Mouse (Mus musculus) liver, postnatal 0 days (tissue): ENCODE results near the gene Gm20390.

Experiments
- CTCF ChIP-seq: sonication (generic); IDR thresholded peaks from 2 replicates; pipeline ENCODE4 v1.5.1; 2016; ENCODE audit warnings: antibody characterized with exemption, low read depth
- EP300 ChIP-seq: IDR thresholded peaks from 2 replicates; pipeline ENCODE4 v1.6.1; 2016; ENCODE audit warnings: antibody characterized with exemption, low read depth, mild to moderate bottlenecking

- TF ChIP-seq EP300 (no peak), CTCF (no peak)
Observed at GRCm38 (mm10) chr11:93944986-93945385, 23.1 kb downstream of the Gm20390 start.
